Mouse (Mus musculus) skeletal muscle tissue, adult 2 months (tissue): ENCODE data around the gene Nprl3.

Experiments
- DNase-seq: peaks from one replicate; pipeline ENCODE4 v3.0.0-alpha.2; 2012; ENCODE audit warnings: low read depth, low spot score

The Nprl3 gene

DNA sequence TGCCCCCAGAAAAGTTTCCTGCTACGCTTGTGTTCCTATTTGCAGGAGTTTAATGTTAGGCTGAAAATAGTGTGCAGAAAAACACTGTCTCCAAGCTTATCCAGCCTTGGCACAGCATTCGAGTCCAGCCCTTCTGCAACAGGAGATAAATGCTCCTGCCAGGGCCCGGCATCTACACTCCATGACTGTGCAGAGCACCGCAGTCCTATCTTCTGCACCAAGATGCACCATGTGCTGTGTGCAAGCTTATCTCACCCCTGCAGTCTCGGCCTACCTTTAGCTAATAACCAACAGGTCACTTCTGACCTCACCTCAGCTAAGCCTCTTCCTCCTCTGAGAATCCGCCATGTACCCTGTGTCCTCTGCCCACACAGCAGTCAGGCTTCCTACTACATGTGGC is 21.9 kb downstream of the Nprl3 start:
- no peak for DNase-seq

DNA sequence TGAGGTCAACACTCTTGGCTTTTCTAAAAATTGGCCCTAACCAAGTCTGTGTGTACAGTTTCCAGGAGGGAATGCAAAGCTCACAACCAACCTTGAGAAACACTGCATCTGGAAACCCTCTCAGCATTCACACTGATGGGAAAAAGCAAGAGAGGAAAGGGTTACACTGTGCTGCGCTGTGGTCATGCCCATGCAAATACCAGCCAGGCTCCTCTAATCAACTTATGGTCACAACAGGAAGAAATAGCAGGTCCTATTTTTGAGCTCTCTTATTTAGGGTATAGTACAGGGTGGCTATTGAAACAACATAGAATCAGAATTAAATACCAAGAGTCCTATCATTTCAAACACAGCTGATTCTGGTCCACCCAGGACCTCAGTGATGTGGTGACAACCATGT is 22.9 kb downstream of the Nprl3 start:
- DNase-seq = no peak

DNA sequence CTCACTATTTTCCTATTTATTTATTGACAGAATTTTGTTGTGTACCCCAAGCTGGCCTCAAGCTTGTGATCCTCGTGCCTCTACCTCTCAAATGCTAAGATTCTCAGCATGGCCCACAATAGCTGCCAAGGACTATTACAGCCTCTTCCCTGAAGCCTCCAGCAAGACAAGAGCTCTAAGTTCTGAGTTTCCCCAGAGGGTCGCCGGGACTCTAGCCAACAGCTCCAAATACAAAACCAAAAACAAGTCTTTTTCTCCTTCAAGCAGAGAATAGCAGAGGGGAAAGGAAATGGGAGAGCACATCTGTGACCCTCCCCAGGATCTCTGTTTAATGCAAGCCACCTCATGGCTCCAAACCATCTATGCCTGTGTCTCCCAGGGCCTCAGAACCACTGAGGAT is 23.4 kb downstream of the Nprl3 start:
- DNase-seq = no peak

- no peak for DNase-seq
These were observed 24.1 kb downstream of the Nprl3 start for GRCm38 (mm10) chr11:32243205-32243955.

GRCm38 (mm10) chr11:32242209-32242608 is 25.3 kb downstream of the Nprl3 start:
- no peak for DNase-seq

DNA sequence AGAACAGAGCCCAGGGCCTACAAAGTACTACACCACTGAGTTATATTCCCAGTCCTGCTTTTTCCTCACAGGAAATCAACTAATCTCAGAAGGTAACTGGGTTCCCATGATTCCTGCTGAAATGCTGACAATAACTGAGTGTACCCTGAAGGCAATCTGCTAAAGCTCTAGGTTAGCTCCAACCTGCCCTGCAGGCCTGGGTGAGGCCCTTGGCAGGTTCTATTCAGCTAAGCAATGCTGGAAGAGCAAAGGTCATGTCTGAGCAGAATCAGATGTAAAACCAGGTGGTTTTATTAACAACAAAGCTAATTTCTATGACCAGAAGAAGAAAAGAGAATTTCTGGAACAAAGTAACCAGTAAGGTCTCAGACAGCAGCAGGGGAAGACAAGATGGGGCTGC is 26.1 kb downstream of the Nprl3 start:
- DNase-seq = no peak

DNA sequence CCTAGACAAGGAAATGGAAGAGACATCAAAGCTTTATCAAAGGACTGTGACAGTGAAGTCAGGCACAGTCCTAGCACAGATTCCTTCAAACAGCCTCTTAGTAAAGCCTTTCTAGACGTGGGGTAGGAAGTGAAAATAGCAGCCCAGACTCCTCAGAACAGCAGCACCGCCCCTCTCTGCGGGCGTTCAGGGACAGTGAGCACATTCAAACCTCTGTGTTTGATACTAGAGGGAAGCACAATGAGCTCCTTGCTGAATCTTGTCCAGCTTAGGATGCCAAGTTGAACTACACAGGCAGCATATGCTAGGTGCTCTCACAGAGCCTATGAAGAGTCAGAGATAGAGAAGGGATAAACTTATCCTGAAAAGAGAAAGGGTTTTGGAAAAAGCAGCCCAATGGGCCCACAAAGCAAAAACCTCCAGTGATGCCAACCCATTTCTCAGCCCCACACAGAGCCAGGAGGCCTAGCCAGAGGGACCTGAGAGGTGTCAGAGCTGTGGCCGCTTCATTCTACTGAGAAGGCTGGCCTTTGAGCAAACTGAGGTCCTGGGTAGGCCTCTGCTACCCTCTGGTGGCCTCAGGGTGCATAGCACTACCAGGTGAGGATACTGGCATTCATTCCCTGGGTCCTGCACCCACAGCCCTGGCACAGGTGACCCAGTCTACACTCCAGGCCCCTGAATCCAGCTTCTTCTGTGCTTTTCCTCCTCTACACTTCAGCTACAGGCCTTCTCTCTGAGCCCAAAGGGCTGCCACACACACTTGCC is 29.2 kb downstream of the Nprl3 start:
- DNase-seq = peak; percentile 55

GRCm38 (mm10) chr11:32237411-32237795 is 30.1 kb downstream of the Nprl3 start:
- DNase-seq = no peak

GRCm38 (mm10) chr11:32236712-32237410 is 30.6 kb downstream of the Nprl3 start:
- no peak for DNase-seq

- no peak for DNase-seq
These were observed 31.4 kb downstream of the Nprl3 start for GRCm38 (mm10) chr11:32236132-32236531.

- DNase-seq = peak; percentile 72
These were observed 31.9 kb downstream of the Nprl3 start for GRCm38 (mm10) chr11:32235646-32236045.

DNA sequence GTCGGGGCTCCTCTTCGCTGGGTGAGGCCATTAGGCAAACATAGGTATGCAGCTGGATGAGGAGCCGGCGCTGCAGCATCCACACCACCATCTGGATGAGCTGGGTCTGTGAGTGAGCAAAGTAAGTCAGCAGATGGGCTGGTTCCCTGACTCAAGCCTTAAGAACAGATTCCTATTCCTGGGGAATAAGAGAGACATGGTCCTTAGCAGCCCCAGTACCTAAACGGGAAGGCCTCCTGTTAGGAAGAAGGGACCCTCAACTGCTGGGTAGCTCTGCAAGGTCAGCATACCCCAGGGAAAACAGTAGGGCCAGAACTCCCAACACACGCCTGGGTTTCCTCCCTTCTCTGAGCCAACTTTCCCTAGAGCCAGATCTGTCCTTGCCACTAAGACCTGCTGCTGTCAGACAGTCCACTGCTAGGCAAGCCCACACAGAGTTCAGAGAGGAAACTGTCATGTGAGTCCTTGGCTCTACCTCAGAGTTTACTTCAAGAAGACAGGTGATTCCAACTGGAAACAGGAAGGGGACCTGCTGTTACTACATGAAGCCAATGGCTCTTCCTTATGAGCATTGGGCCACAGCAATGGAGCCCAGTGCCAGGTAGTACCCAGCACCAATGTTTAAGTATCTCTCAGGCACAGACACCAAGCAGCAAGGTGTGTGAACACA is 32.6 kb downstream of the Nprl3 start:
- no peak for DNase-seq

DNA sequence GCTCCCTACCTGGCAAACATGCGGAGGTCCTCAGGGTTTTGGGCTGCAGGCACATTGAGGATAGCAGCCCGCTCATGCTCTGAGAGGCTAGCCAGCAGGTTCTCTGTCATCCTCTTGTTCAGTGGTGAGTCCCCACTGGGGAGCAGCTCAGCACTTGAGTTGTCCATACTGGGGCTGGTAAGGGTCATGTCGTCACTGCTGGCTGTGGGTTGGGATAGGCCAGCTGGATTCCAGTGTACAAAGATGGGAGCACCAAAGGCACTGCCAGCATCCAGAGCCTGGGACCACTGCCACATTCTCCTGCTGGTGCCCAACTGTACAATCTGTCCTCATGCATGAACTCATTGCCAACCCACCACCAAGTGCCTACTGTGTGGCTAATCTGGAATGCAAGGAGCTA is 33.6 kb downstream of the Nprl3 start:
- no peak for DNase-seq

DNA sequence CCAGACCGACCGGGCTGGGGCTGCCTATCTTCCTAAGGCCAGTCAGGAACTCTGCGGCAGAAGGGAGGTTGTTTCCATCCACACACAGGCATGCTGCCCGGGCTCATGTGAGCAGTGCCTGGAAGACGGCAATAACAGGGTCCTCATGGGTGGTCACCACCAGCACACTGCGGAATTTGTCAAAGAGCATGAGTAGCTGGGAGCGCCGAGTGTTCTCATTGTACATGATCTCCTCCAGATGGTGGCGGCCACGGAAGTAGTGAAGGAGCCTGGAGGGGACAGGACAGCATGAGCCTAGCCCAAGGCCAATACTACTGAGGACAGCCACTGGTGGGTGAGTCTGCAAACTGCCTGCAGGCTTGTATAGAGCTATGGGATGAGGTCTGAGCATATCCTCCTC is 34.7 kb downstream of the Nprl3 start:
- DNase-seq = no peak

- DNase-seq = no peak
These were observed 36.4 kb downstream of the Nprl3 start for GRCm38 (mm10) chr11:32231125-32231524.

DNA sequence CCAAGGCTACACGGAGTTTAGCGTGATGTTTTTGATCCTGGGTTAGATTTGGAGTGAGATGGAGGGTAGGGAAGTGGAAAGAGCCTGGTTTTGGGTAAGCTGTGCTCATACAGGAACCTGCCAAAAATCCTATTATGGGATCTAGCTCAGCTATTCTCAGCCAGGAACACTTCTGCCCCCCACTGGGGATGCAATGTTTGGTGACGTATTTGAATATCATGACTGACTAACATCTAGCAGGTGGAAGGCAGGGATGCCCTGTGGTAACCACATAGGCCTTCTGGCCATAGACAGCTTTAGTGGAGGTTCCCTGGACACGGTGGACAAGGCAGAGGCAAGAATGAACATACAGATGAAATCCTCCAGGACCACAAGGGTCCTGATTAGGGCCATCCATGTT is 37.3 kb downstream of the Nprl3 start:
- no peak for DNase-seq

DNA sequence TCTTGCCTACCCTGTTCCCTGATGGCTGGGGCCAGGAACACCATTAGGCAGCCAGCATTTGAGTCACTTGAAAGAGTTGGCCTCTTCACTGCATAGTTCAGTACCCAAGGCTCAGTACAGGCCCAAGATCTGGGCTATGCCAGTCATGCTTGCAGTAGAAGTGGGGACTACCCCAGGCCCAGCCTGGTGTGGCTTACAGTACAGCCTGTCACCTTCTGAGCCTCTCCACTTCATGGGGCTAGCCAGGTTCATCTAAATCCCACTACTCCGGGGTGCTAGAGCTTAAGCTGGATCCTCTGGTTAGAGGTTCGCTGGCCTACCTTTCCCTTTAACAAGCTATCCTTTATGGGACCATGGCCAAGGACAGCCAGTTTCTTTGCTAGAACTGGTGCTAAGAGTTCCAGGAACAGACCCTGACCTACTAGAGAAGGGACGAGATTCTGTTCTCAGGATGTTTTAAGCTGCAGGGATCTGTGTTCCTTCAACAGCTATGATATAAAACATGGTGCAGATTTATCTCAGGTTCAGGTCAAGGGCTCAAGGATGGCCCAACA is 39.1 kb downstream of the Nprl3 start:
- DNase-seq = no peak

- DNase-seq = no peak
These were observed 40.0 kb downstream of the Nprl3 start for GRCm38 (mm10) chr11:32227555-32227954.

- DNase-seq = no peak
These were observed 40.5 kb downstream of the Nprl3 start for GRCm38 (mm10) chr11:32227041-32227440.

- peak; percentile 89 for DNase-seq
These were observed 41.2 kb downstream of the Nprl3 start, which contains the start of gene Mpg for GRCm38 (mm10) chr11:32226124-32226871. TSS of gene Mpg (plus strand) at chr11:32226505.
